ENCODE assay signal across 8 mouse cellular contexts in the genomic region with DNA sequence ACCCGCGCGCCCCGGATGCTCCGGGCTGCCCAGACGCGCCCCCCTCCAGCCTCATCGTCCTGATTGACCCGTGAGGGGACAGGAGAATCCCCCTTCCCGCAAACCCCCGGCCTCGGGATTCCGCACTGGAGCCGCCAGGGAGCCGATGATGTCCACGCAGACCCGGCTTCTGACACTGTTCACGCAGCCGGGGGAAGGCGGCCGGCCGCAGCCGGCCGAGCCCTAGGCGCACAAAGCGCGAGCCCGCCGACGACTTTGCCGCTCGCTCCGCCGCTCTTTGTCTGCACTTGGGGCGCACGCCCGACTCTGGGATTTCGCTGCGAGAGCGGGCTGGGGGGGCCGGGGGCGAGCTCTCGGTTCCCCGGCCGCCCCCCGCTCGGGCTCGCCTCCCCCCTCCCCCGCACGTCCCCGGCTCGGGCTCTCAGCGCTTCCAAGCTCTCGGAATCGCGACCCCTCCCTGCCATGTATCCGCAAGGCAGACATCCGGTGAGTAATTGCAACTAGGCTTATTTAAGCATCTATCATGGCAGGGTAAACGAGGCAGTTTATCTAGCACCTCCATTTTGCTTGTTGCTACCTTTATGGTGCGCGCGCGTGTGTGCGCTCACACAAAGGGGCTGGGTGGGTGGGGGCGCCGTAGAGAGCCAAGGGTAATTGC. TPM values are rescaled to one million over a fixed set of nuclear protein-coding genes. Genes with fewer than 3 reads are reported as not detected.
DNase-seq lines count a peak whose midpoint lies in the region; ATAC-seq and TF ChIP-seq lines count a peak whose summit lies in the region.

No protein-coding gene starts in this region.

- peaks cover 1% of the 10 kb centered on the region; the same call in 1 of the 2 replicates for H3K27me3 ChIP-seq in embryonic facial prominence, embryonic 10.5 days (replicated peaks; ENCODE audit: low read depth, poor library complexity, severe bottlenecking)
- no peaks in the 10 kb centered on the region for H3K27me3 ChIP-seq in limb, embryonic 12.5 days

- intact Hi-C loops in gastrocnemius, adult 2 months (cut with DNase I) = loop anchor here (5.0 kb wide), 3 partner anchors 64 to 324 kb away; no protein-coding TSS in a partner anchor
- intact Hi-C loops in heart, postnatal 10 days (cut with DNase I) = loop anchor here (1.0 to 5.0 kb wide), 3 partner anchors 32 to 324 kb away; no protein-coding TSS in a partner anchor

- DNase-seq in gastrocnemius, adult 2 months = peak; percentile 62
- DNase-seq in gastrocnemius, adult 18-20 months (ENCODE audit: low spot score) = no peak
- peak; percentile 68 for DNase-seq in R1 (ENCODE audit: low read depth, low spot score)
- peak; percentile 81 for DNase-seq in embryonic facial prominence, embryonic 10.5 days (ENCODE audit: low spot score)
- DNase-seq in heart, postnatal 10 days = peak; percentile 63 to 67
- peak; percentile 40 to 45 for DNase-seq in natural killer cell, adult 2 months (ENCODE audit: low spot score in 2 of 2)
- DNase-seq in testis, postnatal 14 days (ENCODE audit: low spot score) = peak; percentile 55

- H3K4me3 ChIP-seq in gastrocnemius, adult 2 months = peak overlapping the region; percentile 77
- peak overlapping the region; percentile 95 for H3K4me3 ChIP-seq in embryonic facial prominence, embryonic 10.5 days
- H3K4me3 ChIP-seq in limb, embryonic 12.5 days (replicated peaks) = peak overlapping the region; percentile 98

- peaks cover 35% of the 10 kb centered on the region for H3K36me3 ChIP-seq in embryonic facial prominence, embryonic 10.5 days (replicated peaks)
- peaks cover 26% of the 10 kb centered on the region for H3K36me3 ChIP-seq in limb, embryonic 12.5 days

- TF ChIP-seq CTCF in gastrocnemius, adult 2 months (IDR thresholded peaks at IDR 0.05) = peak; percentile 17; the same call in 1 of the 2 replicates

- H3K9me3 ChIP-seq in embryonic facial prominence, embryonic 10.5 days = no peaks in the 10 kb centered on the region
- H3K9me3 ChIP-seq in limb, embryonic 12.5 days = no peaks in the 10 kb centered on the region

- H3K4me2 ChIP-seq in limb, embryonic 12.5 days = peak overlapping the region; percentile 92

- H3K9ac ChIP-seq in limb, embryonic 12.5 days (replicated peaks) = peak overlapping the region; percentile 100

- under 1% methylated on average over 66 of the region's 66 CpGs for WGBS in embryonic facial prominence, embryonic 10.5 days
- under 1% methylated on average over 63 of the region's 66 CpGs for WGBS in limb, embryonic 12.5 days

- H3K27ac ChIP-seq in gastrocnemius, adult 2 months = peak overlapping the region; percentile 92
- peak overlapping the region; percentile 100 for H3K27ac ChIP-seq in embryonic facial prominence, embryonic 10.5 days (replicated peaks)
- H3K27ac ChIP-seq in limb, embryonic 12.5 days = peak overlapping the region; percentile 97

- H3K4me1 ChIP-seq in embryonic facial prominence, embryonic 10.5 days = peaks cover 70% of the 10 kb centered on the region
- peaks cover 58% of the 10 kb centered on the region for H3K4me1 ChIP-seq in limb, embryonic 12.5 days (replicated peaks)

- ATAC-seq in limb, embryonic 12.5 days (ENCODE audit: insufficient number of reproducible peaks, insufficient read depth, low FRiP score, low TSS enrichment, low read depth) = no peak

RNA-seq across cellular contexts. Expression of a gene that starts 0.9 kb away (rescaled TPM):
- 10 to 100 TPM in 1 of 2 experiments, 1 to 10 TPM in 1; 4.7 to 12.9 TPM for total RNA-seq in gastrocnemius, adult 2 months (2021)
- total RNA-seq in gastrocnemius, adult 18-20 months (2021) = 1 to 10 TPM; 7.1 TPM
- 50.3 and 51.9 TPM in 2 replicates for polyA plus RNA-seq in embryonic facial prominence, embryonic 10.5 days (2016; fragmentation: Nextera tagmentation; extraction: Ambion mirVana)
- total RNA-seq in heart, postnatal 10 days (2021) = 10 to 100 TPM; 26.9 to 27.4 TPM
- polyA plus RNA-seq in limb, embryonic 12.5 days (2016; fragmentation: Nextera tagmentation; extraction: Ambion mirVana) = 59.1 and 71.2 TPM in 2 replicates
